Mouse (Mus musculus) erythroblast, embryonic 14.5 days (primary cell): Measurements from ENCODE around the gene St6galnac3.

Experiments used
- GATA1 ChIP-seq: IDR thresholded peaks from 2 replicates; pipeline ENCODE4 v1.6.1; 2012; ENCODE audit warnings: low read length, inconsistent platforms, mixed read lengths
- TAL1 ChIP-seq: IDR thresholded peaks from 3 replicates; pipeline ENCODE4 v1.6.1; 2012; ENCODE audit warnings: low read length, inconsistent platforms, mixed read lengths

DNA sequence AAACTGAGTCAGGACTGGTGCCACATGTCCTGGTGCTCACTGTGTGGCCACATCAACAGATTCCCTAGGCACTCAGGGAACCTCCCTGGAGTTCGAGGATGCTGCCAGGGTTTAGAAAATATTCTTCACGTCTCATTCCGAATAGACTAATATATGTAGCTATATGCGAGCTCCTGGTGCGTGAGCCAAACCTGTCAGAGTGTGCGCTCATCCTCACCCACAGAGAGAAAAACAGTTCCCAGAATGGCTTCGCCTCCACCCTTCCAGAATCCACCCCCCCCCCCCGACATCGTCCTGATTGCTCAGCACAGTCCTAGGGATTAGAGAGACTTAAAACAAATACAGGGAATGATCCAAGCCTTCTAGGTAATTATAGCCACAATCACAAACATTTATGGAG lies 283.6 kb downstream of the St6galnac3 start:
- TF ChIP-seq GATA1 (no peak), TAL1 (no peak)
